Comparison of ENCODE assay signal across 24 mouse cellular contexts in the genomic region with DNA sequence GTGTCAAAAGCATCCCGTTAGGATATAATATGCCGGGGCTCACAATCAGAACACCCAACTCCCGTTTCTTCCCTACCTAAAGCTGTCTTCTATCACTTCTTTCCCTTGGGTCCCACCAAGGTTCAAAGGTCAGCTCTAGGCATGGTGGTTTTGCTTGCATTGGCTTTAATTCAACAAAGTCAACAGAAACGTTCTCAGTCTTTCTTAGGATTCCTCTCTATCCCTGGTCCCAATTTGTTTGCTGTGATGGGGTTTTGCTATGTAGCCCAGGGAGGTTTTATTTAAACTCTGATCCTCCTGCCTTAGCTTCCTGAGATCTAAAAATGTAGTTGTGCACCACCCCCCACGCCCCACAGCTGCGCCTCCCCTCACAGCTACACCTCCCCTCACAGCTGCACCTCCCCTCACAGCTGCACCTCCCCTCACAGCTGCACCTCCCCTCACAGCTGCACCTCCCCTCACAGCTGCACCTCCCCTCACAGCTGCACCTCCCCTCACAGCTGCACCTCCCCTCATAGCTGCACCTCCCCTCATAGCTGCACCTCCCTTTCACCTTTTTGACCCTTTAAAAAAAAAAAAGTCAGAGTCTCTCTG.
DNase-seq lines count a peak whose midpoint lies in the region; ATAC-seq and TF ChIP-seq lines count a peak whose summit lies in the region.
"Had no signal": no experiment of that assay in that cellular context is flagged by ENCODE, and none has a peak within 500 bp of the region (broad histone marks: within the 10 kb centered on the region; RNA-seq: fewer than 3 reads in every experiment).

No protein-coding gene starts in this region.

- no peak overlapping the region for H3K4me2 ChIP-seq in limb, embryonic 15.5 days
- H3K4me2 ChIP-seq in myocyte (ENCODE audit: low read depth) = peak overlapping the region; percentile 12
- H3K4me2 ChIP-seq: forebrain, embryonic 15.5 days; heart, embryonic 11.5 days; intestine, embryonic 15.5 days; kidney, embryonic 15.5 days; midbrain, embryonic 11.5 days had no signal

- WGBS in limb, embryonic 15.5 days = 22% methylated on average over 6 of the region's 6 CpGs
- WGBS in limb, embryonic 10.5 days = 34% methylated on average over 6 of the region's 6 CpGs

- TF ChIP-seq CTCF in E14TG2a.4 (conservative IDR thresholded peaks at IDR 0.05; ENCODE audit: low read length) = no peak

- ATAC-seq in limb, embryonic 15.5 days (ENCODE audit: insufficient number of reproducible peaks, low FRiP score, low TSS enrichment, low read depth) = no peak
- ATAC-seq: forebrain, embryonic 15.5 days; hindbrain, embryonic 16.5 days; intestine, embryonic 15.5 days; Patski had no signal

- no peak for TF ChIP-seq POLR2A in myocyte (IDR thresholded peaks at IDR 0.05; ENCODE audit: insufficient read length, low read depth)

- DNase-seq in limb, embryonic 10.5 days (ENCODE audit: low spot score) = no peak
- DNase-seq in ES-E14 (ENCODE audit: low read depth, low spot score) = no peak
- DNase-seq in retina, postnatal 1 day = no peak
- no peak for DNase-seq in embryo, embryonic 10.5 days (ENCODE audit: low spot score)
- DNase-seq: adrenal gland, adult 8-10 months; B cell, adult 2 months; cerebellum, adult 2 months; cerebellum, postnatal 36 days; gastrocnemius, postnatal 10 days; heart, postnatal 10 days; lung, adult 18-20 months; lung, postnatal 10 days; right cerebral cortex, postnatal 14 days had no signal

- H3K79me2 ChIP-seq in myocyte (ENCODE audit: control insufficient read depth, insufficient read depth) = no peaks in the 10 kb centered on the region

- no peaks in the 10 kb centered on the region for H3K27me3 ChIP-seq in limb, embryonic 15.5 days
- no peaks in the 10 kb centered on the region for H3K27me3 ChIP-seq in limb, embryonic 10.5 days (ENCODE audit: low read depth, poor library complexity, severe bottlenecking)
- no peaks in the 10 kb centered on the region for H3K27me3 ChIP-seq in E14TG2a.4 (ENCODE audit: insufficient read depth, low read length)
- no peaks in the 10 kb centered on the region for H3K27me3 ChIP-seq in myocyte (ENCODE audit: control insufficient read depth, insufficient read depth, insufficient read length)
- H3K27me3 ChIP-seq: forebrain, embryonic 15.5 days; intestine, embryonic 15.5 days; kidney, embryonic 15.5 days; Patski had no signal

- H3K9ac ChIP-seq in limb, embryonic 15.5 days = no peak overlapping the region
- no peak overlapping the region for H3K9ac ChIP-seq in ES-E14 (ENCODE audit: insufficient read depth, low read depth, low read length, poor library complexity, severe bottlenecking)
- H3K9ac ChIP-seq: forebrain, embryonic 15.5 days; intestine, embryonic 15.5 days; kidney, embryonic 15.5 days had no signal

- H3K36me3 ChIP-seq in limb, embryonic 15.5 days = no peaks in the 10 kb centered on the region
- H3K36me3 ChIP-seq in limb, embryonic 10.5 days = no peaks in the 10 kb centered on the region
- H3K36me3 ChIP-seq in E14TG2a.4 (ENCODE audit: insufficient read depth, low read length) = no peaks in the 10 kb centered on the region
- H3K36me3 ChIP-seq in ES-E14 (ENCODE audit: control insufficient read depth, insufficient read depth, low read length, poor library complexity, severe bottlenecking) = no peaks in the 10 kb centered on the region
- H3K36me3 ChIP-seq in myocyte (ENCODE audit: control insufficient read depth, insufficient read depth) = no peaks in the 10 kb centered on the region
- H3K36me3 ChIP-seq: forebrain, embryonic 15.5 days; hindbrain, embryonic 10.5 days; intestine, embryonic 15.5 days; kidney, embryonic 15.5 days had no signal

- in situ Hi-C loops in ES-E14 (cut with MboI; ENCODE audit: low sequenced_read_pairs in 2 of 2, unreplicated experiment in 2 of 2) = no loop called here

- 0 out of 2 replicates have a peak overlapping the region, but pooled peaks have one; percentile 33 for H3K27ac ChIP-seq in limb, embryonic 15.5 days
- no peak overlapping the region for H3K27ac ChIP-seq in limb, embryonic 10.5 days
- H3K27ac ChIP-seq in ES-E14 (ENCODE audit: insufficient read depth, low read depth, low read length, poor library complexity, severe bottlenecking) = peak overlapping the region; percentile 32; the same call in 1 of the 2 replicates
- H3K27ac ChIP-seq: forebrain, embryonic 15.5 days; hindbrain, embryonic 10.5 days; intestine, embryonic 15.5 days; kidney, embryonic 15.5 days had no signal

- H3K4me1 ChIP-seq in limb, embryonic 15.5 days = peaks cover 22% of the 10 kb centered on the region
- H3K4me1 ChIP-seq in limb, embryonic 10.5 days = peaks cover 24% of the 10 kb centered on the region
- peaks cover 50% of the 10 kb centered on the region for H3K4me1 ChIP-seq in E14TG2a.4 (replicated peaks; ENCODE audit: low read depth, low read length)
- H3K4me1 ChIP-seq in ES-E14 (ENCODE audit: control insufficient read depth in 2 of 2, insufficient read depth in 2 of 2, low read length in 2 of 2, poor library complexity in 1 of 2) = peaks cover 5 to 8% of the 10 kb centered on the region in 2 experiments
- H3K4me1 ChIP-seq: forebrain, embryonic 15.5 days had no signal

- H3K4me3 ChIP-seq in limb, embryonic 15.5 days = no peak overlapping the region
- no peak overlapping the region for H3K4me3 ChIP-seq in limb, embryonic 10.5 days
- H3K4me3 ChIP-seq in E14TG2a.4 (replicated peaks; ENCODE audit: low read length) = peak overlapping the region; percentile 61
- no peak overlapping the region for H3K4me3 ChIP-seq in ES-E14 (ENCODE audit: insufficient read depth in 1 of 2, low read depth in 1 of 2, low read length in 2 of 2, poor library complexity in 1 of 2, severe bottlenecking in 1 of 2)
- H3K4me3 ChIP-seq in myocyte = no peak overlapping the region
- H3K4me3 ChIP-seq: forebrain, embryonic 15.5 days; hindbrain, embryonic 10.5 days; intestine, embryonic 15.5 days; kidney, embryonic 15.5 days had no signal

- no peak overlapping the region for H3ac ChIP-seq in myocyte (ENCODE audit: control insufficient read depth, insufficient read length)

- H3K9me3 ChIP-seq in limb, embryonic 15.5 days = no peaks in the 10 kb centered on the region
- no peaks in the 10 kb centered on the region for H3K9me3 ChIP-seq in limb, embryonic 10.5 days (replicated peaks)
- no peaks in the 10 kb centered on the region for H3K9me3 ChIP-seq in E14TG2a.4 (ENCODE audit: low read length)
- H3K9me3 ChIP-seq in ES-E14 (ENCODE audit: control insufficient read depth, insufficient read depth, low read depth, low read length) = no peaks in the 10 kb centered on the region
- H3K9me3 ChIP-seq: forebrain, embryonic 15.5 days; hindbrain, embryonic 10.5 days; intestine, embryonic 15.5 days; kidney, embryonic 15.5 days had no signal

TF ChIP-seq in ES-E14, 5 proteins besides CTCF, POLR2A, EP300 and RAD21:
- TF ChIP-seq MAFK (IDR thresholded peaks at IDR 0.05; ENCODE audit: insufficient read depth, low read depth, low read length) (no peak), ZNF384 (IDR thresholded peaks at IDR 0.05; ENCODE audit: low read depth, low read length) (no peak), CHD2 (IDR thresholded peaks at IDR 0.05; ENCODE audit: low read depth, low read length) (no peak), HCFC1 (IDR thresholded peaks at IDR 0.05; ENCODE audit: borderline replicate concordance, insufficient read depth, low read length) (no peak), ZC3H11A (IDR thresholded peaks at IDR 0.05; ENCODE audit: borderline replicate concordance, low read depth, low read length) (no peak)
TF ChIP-seq in ES-E14: peak in this region for 0.

TF ChIP-seq in myocyte, 11 proteins besides CTCF, POLR2A, EP300 and RAD21:
- TF ChIP-seq POLR2AphosphoS2 (IDR thresholded peaks at IDR 0.05; ENCODE audit: insufficient read length, low read depth) = no peak
- no peak for TF ChIP-seq SRF (IDR thresholded peaks at IDR 0.05; ENCODE audit: control insufficient read depth, insufficient read length, low read depth)
- TF ChIP-seq MYOG (IDR thresholded peaks at IDR 0.05; ENCODE audit: control insufficient read depth in 1 of 3, insufficient read depth in 1 of 3, insufficient read length in 2 of 3, low read depth in 2 of 3) = peak in 2 of 3 experiments; percentile 82 to 89
- peak; percentile 82 for TF ChIP-seq TCF3 (IDR thresholded peaks at IDR 0.05; ENCODE audit: insufficient read length, low read depth)
- no peak for TF ChIP-seq USF1 (IDR thresholded peaks at IDR 0.05; ENCODE audit: low read depth)
- no peak for TF ChIP-seq E2F4 (IDR thresholded peaks at IDR 0.05; ENCODE audit: insufficient read depth)
- TF ChIP-seq TCF12 (IDR thresholded peaks at IDR 0.05; ENCODE audit: insufficient read depth, poor library complexity, severe bottlenecking) = no peak
- TF ChIP-seq CEBPB (IDR thresholded peaks at IDR 0.05; ENCODE audit: insufficient read depth, poor library complexity, severe bottlenecking) = no peak
- TF ChIP-seq REST (IDR thresholded peaks at IDR 0.05; ENCODE audit: insufficient read depth, insufficient read length) = no peak
- peak in 2 of 3 experiments; percentile 82 to 86 for TF ChIP-seq MYOD1 (IDR thresholded peaks at IDR 0.05; ENCODE audit: control insufficient read depth in 1 of 3, insufficient read length in 2 of 3, low read depth in 2 of 3)
- no peak for TF ChIP-seq MAX (IDR thresholded peaks at IDR 0.05; ENCODE audit: low read depth)
